Mouse (Mus musculus) small intestine, adult 2 months (tissue): ENCODE results near the gene Npy1r. TPM values are rescaled to one million over a fixed set of nuclear protein-coding genes. Genes with fewer than 3 reads are reported as not detected.

Experiments used
- H3K27ac ChIP-seq: fragments of 200-500 bp; 2 replicates; pipeline ENCODE4 v1.5.1; 2012; ENCODE audit warnings: low read depth, low read length, control low read depth, inconsistent platforms; ENCODE audit not compliant: insufficient read depth
- H3K27me3 ChIP-seq: fragments of 200-500 bp; 2 replicates; pipeline ENCODE4 v1.6.1; 2012; ENCODE audit warnings: mild to moderate bottlenecking, moderate library complexity, low read length, inconsistent platforms; ENCODE audit not compliant: control insufficient read depth, insufficient read depth
- H3K36me3 ChIP-seq: fragments of 200-500 bp; 2 replicates; pipeline ENCODE4 v1.6.1; 2012; ENCODE audit warnings: mild to moderate bottlenecking, low read length, control low read depth, inconsistent platforms; ENCODE audit not compliant: control insufficient read depth, insufficient read depth
- H3K4me1 ChIP-seq: fragments of 200-500 bp; 2 replicates; pipeline ENCODE4 v1.6.1; 2012; ENCODE audit warnings: low read length, inconsistent platforms, mixed read lengths; ENCODE audit not compliant: control insufficient read depth, insufficient read depth, insufficient read length
- H3K4me3 ChIP-seq: fragments of 200-500 bp; 2 replicates; pipeline ENCODE4 v1.5.1; 2012; ENCODE audit warnings: low read depth, mild to moderate bottlenecking, control low read depth, inconsistent platforms, low read length, moderate library complexity
- CTCF ChIP-seq: fragments of 200-500 bp; IDR thresholded peaks from 2 replicates; pipeline ENCODE4 v1.5.1; 2012; ENCODE audit warnings: low read depth, mild to moderate bottlenecking, control low read depth, inconsistent platforms, low read length, moderate library complexity, mixed read lengths; ENCODE audit not compliant: insufficient replicate concordance, insufficient read length; ENCODE audit errors: extremely low read depth
- POLR2A ChIP-seq: fragments of 200-500 bp; IDR thresholded peaks from 2 replicates; pipeline ENCODE4 v1.6.1; 2012; ENCODE audit warnings: low read depth, mild to moderate bottlenecking, control low read depth, inconsistent platforms, low read length, moderate library complexity
- WGBS: fragments of 180-500 bp; shearing (Covaris S2); methylation state at CpG from one replicate; pipeline ENCODE4 v1.1.7; 2018; 5-methylcytosine and 5-hydroxymethylcytosine counted together
- polyA plus RNA-seq: library from polyadenylated mRNA; depleted of rRNA; stranded (reverse); fragments of >200 nt; gene quantifications from 2 replicates; pipeline ENCODE4 v1.2.3, GENCODE M21; 2012

Npy1r gene
- polyA plus RNA-seq, 1 experiment, result 0.32 TPM

- Histone ChIP-seq H3K27me3 (no peaks in the 10 kb centered on the region; the same call in 1 of the 2 replicates), H3K4me1 (no peaks in the 10 kb centered on the region), H3K27ac (no peak overlapping the region), H3K4me3 (no peak overlapping the region), H3K36me3 (no peaks in the 10 kb centered on the region)
- TF ChIP-seq POLR2A (no peak), CTCF (no peak)
- 11% methylated on average over 7 of the region's 7 CpGs for WGBS
These were observed 1.0 kb downstream of the Npy1r start for GRCm38 (mm10) chr8:66698011-66698410.

GRCm38 (mm10) chr8:66698782-66699181 lies 1.8 kb downstream of the Npy1r start:
- no peaks in the 10 kb centered on the region for H3K36me3 ChIP-seq
- no peak for TF ChIP-seq POLR2A
- TF ChIP-seq CTCF, result no peak
- no peaks in the 10 kb centered on the region for H3K4me1 ChIP-seq
- H3K27ac ChIP-seq, result no peak overlapping the region
- 16% methylated on average over 7 of the region's 7 CpGs for WGBS
- H3K4me3 ChIP-seq, result no peak overlapping the region
- no peaks in the 10 kb centered on the region; the same call in 1 of the 2 replicates for H3K27me3 ChIP-seq

- H3K27me3 ChIP-seq, result no peaks in the 10 kb centered on the region
- H3K27ac ChIP-seq, result no peak overlapping the region
- no peaks in the 10 kb centered on the region for H3K36me3 ChIP-seq
- no peaks in the 10 kb centered on the region for H3K4me1 ChIP-seq
- WGBS, result 82% methylated on average over 7 of the region's 7 CpGs
- H3K4me3 ChIP-seq, result no peak overlapping the region
- TF ChIP-seq POLR2A (no peak), CTCF (no peak)
These were observed 17.5 kb downstream of the Npy1r start for GRCm38 (mm10) chr8:66714324-66714975.

- no peaks in the 10 kb centered on the region for H3K4me1 ChIP-seq
These were observed 25.8 kb downstream of the Npy1r start for GRCm38 (mm10) chr8:66722835-66723234.

GRCm38 (mm10) chr8:66729446-66729845 lies 32.5 kb downstream of the Npy1r start:
- Histone ChIP-seq H3K4me3 (no peak overlapping the region), H3K36me3 (no peaks in the 10 kb centered on the region), H3K27ac (no peak overlapping the region), H3K27me3 (no peaks in the 10 kb centered on the region), H3K4me1 (no peaks in the 10 kb centered on the region)
- 45% methylated on average over 7 of the region's 7 CpGs for WGBS
- TF ChIP-seq CTCF (no peak), POLR2A (no peak)

More at GRCm38 (mm10) chr8:66722835-66723234, 25.8 kb downstream of the Npy1r start:
- Histone ChIP-seq H3K36me3 (no peaks in the 10 kb centered on the region), H3K4me3 (no peak overlapping the region), H3K27me3 (no peaks in the 10 kb centered on the region), H3K27ac (no peak overlapping the region)
- WGBS, result 73% methylated on average over 2 of the region's 2 CpGs
- TF ChIP-seq POLR2A (no peak), CTCF (no peak)

- Histone ChIP-seq H3K4me3 (no peak overlapping the region), H3K27ac (no peak overlapping the region), H3K36me3 (no peaks in the 10 kb centered on the region), H3K27me3 (no peaks in the 10 kb centered on the region), H3K4me1 (no peaks in the 10 kb centered on the region)
- 33% methylated on average over 5 of the region's 5 CpGs for WGBS
- TF ChIP-seq CTCF, result no peak
These were observed 35.0 kb downstream of the Npy1r start for GRCm38 (mm10) chr8:66731957-66732356.

- 4% methylated on average over 1 of the region's 1 CpGs for WGBS
- Histone ChIP-seq H3K4me1 (no peaks in the 10 kb centered on the region), H3K36me3 (no peaks in the 10 kb centered on the region), H3K4me3 (no peak overlapping the region), H3K27ac (no peak overlapping the region), H3K27me3 (no peaks in the 10 kb centered on the region)
- TF ChIP-seq POLR2A (no peak), CTCF (no peak)
These were observed 45.4 kb downstream of the Npy1r start for GRCm38 (mm10) chr8:66742359-66742758.
